ENCODE assay signal across 8 mouse cellular contexts in the genomic region with DNA sequence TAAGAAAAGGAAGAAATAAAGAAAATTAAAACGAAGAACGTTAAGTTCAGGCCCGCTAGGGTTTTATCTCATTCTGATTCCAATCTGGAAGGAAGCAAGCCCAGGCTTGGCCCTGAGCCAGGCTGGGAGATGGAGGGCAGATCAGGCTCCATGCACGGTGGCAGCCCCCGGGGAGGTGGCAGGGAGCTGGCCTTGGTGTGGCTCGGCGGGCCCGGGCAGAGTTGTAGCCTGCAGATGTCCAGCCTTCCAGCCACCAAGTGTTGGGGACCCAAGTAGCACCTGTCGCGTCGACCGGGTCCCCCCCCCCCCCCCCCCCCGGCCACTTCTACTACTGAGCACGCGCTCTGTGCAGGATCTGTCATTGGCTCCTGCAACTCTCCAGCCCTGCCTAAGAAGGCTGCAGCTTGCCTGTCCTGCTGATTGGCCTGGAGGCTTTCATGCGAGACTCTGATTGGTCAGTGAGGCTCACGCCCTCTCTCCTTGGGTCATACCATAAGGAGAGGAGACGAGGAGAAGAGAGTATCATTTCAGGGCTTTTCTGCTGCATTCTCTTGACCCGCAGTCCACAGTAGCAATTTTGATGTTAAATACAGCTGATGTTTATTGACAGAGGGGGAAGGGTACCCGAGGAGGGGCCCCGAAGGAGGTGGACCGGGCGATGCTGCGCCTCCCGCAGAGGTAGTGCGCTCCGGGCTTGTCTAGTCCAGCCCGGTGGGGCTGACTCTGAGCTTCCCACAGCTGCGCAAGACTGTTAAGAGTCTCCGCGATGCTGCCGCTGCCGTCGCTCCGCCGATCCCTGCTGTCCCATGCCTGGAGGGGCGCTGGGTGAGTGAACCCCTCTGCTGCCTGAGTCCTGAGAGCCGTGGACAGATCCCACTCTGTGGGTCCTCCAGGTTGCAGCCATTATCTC. TPM values are rescaled to one million over a fixed set of nuclear protein-coding genes. Genes with fewer than 3 reads are reported as not detected.
A peak's percentile ranks its signal among the peaks of the same experiment; 100 is the strongest.
DNase-seq lines count a peak whose midpoint lies in the region; ATAC-seq and TF ChIP-seq lines count a peak whose summit lies in the region.

A gene (plus strand): TSS at position 494 of the 910 bp plus-strand sequence.

- peak within 1 kb of the TSS; percentile 77 for H3K27ac ChIP-seq in bone marrow, adult 2 months (ENCODE audit: control insufficient read depth, insufficient read depth, low read depth, low read length, poor library complexity)
- peak within 1 kb of the TSS; percentile 91 for H3K27ac ChIP-seq in embryonic facial prominence, embryonic 15.5 days (replicated peaks)
- H3K27ac ChIP-seq in limb, embryonic 14.5 days (replicated peaks; ENCODE audit: low read depth, low read length): peak within 1 kb of the TSS; percentile 22; the same call in 1 of the 2 replicates
- peak within 1 kb of the TSS; percentile 75 for H3K27ac ChIP-seq in midbrain, postnatal 0 days (ENCODE audit: low read depth, low read length)

- TF ChIP-seq CTCF in bone marrow, adult 2 months (IDR thresholded peaks at IDR 0.05; ENCODE audit: control insufficient read depth, insufficient read depth, low read length): no peak
- no peak for TF ChIP-seq CTCF in midbrain, postnatal 0 days (IDR thresholded peaks at IDR 0.05)

- peaks cover 3% of the 10 kb centered on the region; the same call in 1 of the 2 replicates for H3K36me3 ChIP-seq in embryonic facial prominence, embryonic 15.5 days
- peaks cover 4% of the 10 kb centered on the region; the same call in 1 of the 2 replicates for H3K36me3 ChIP-seq in limb, embryonic 14.5 days (ENCODE audit: control insufficient read depth, insufficient read depth, low read length)
- no peaks in the 10 kb centered on the region for H3K36me3 ChIP-seq in midbrain, postnatal 0 days (ENCODE audit: insufficient read depth, low read length)

- peak; percentile 99 for ATAC-seq in embryonic facial prominence, embryonic 15.5 days (ENCODE audit: insufficient number of reproducible peaks, low FRiP score, low TSS enrichment, low read depth)
- peak; percentile 100 for ATAC-seq in limb, embryonic 14.5 days (ENCODE audit: low FRiP score, low read depth)
- peak; percentile 99 for ATAC-seq in midbrain, postnatal 0 days (ENCODE audit: low FRiP score)

- no peaks in the 10 kb centered on the region for H3K27me3 ChIP-seq in embryonic facial prominence, embryonic 15.5 days
- H3K27me3 ChIP-seq in limb, embryonic 14.5 days (ENCODE audit: control insufficient read depth, insufficient read depth, low read length): no peaks in the 10 kb centered on the region
- no peaks in the 10 kb centered on the region for H3K27me3 ChIP-seq in midbrain, postnatal 0 days (ENCODE audit: insufficient read depth, low read length)

- no peaks in the 10 kb centered on the region for H3K9me3 ChIP-seq in embryonic facial prominence, embryonic 15.5 days (replicated peaks)
- no peaks in the 10 kb centered on the region for H3K9me3 ChIP-seq in limb, embryonic 14.5 days (ENCODE audit: control insufficient read depth, low read length)
- no peaks in the 10 kb centered on the region for H3K9me3 ChIP-seq in midbrain, postnatal 0 days (ENCODE audit: low read length)

- no peaks in the 10 kb centered on the region; the same call in 1 of the 2 replicates for H3K4me1 ChIP-seq in bone marrow, adult 2 months (ENCODE audit: control insufficient read depth, insufficient read depth, low read length)
- peaks cover 24% of the 10 kb centered on the region for H3K4me1 ChIP-seq in embryonic facial prominence, embryonic 15.5 days
- H3K4me1 ChIP-seq in limb, embryonic 14.5 days (ENCODE audit: control insufficient read depth, insufficient read depth, low read length): peaks cover 12% of the 10 kb centered on the region
- H3K4me1 ChIP-seq in midbrain, postnatal 0 days (ENCODE audit: insufficient read depth, low read length): peaks cover 7% of the 10 kb centered on the region; the same call in 1 of the 2 replicates

- peak; percentile 99 for DNase-seq in 416B (ENCODE audit: low read depth)
- peak; percentile 93 for DNase-seq in heart, adult 8-10 months (ENCODE audit: low spot score)
- peak; percentile 97 for DNase-seq in kidney, adult 9 months
- DNase-seq in limb, embryonic 14.5 days (ENCODE audit: low spot score): peak; percentile 97
- DNase-seq in midbrain, postnatal 0 days (ENCODE audit: low spot score): peak; percentile 99
- peak; percentile 62 to 70 for DNase-seq in spleen, postnatal 14 days (ENCODE audit: low spot score in 2 of 2)

- TF ChIP-seq POLR2A in bone marrow, adult 2 months (IDR thresholded peaks at IDR 0.05; ENCODE audit: borderline replicate concordance, control insufficient read depth, low read depth, low read length): peak; percentile 97
- TF ChIP-seq POLR2A in limb, embryonic 14.5 days (IDR thresholded peaks at IDR 0.05; ENCODE audit: borderline replicate concordance, extremely low read depth, insufficient read depth, insufficient read length): peak; percentile 48; the same call in 1 of the 2 replicates

- peak within 1 kb of the TSS; percentile 84 for H3K4me2 ChIP-seq in embryonic facial prominence, embryonic 15.5 days (replicated peaks)
- H3K4me2 ChIP-seq in limb, embryonic 14.5 days (replicated peaks; ENCODE audit: low read depth, low read length, severe bottlenecking): peak within 1 kb of the TSS; percentile 74
- peak within 1 kb of the TSS; percentile 89 for H3K4me2 ChIP-seq in midbrain, postnatal 0 days (ENCODE audit: low read depth, low read length, poor library complexity, severe bottlenecking)

- peak within 1 kb of the TSS; percentile 87 for H3K4me3 ChIP-seq in bone marrow, adult 2 months (replicated peaks; ENCODE audit: control insufficient read depth, low read depth, low read length)
- peak within 1 kb of the TSS; percentile 76 for H3K4me3 ChIP-seq in embryonic facial prominence, embryonic 15.5 days (replicated peaks)
- peak within 1 kb of the TSS; percentile 56 for H3K4me3 ChIP-seq in limb, embryonic 14.5 days (replicated peaks; ENCODE audit: low read length)
- H3K4me3 ChIP-seq in midbrain, postnatal 0 days (ENCODE audit: low read depth, low read length): peak within 1 kb of the TSS; percentile 80

- peak within 1 kb of the TSS; percentile 69 for H3K9ac ChIP-seq in embryonic facial prominence, embryonic 15.5 days
- H3K9ac ChIP-seq in limb, embryonic 14.5 days (ENCODE audit: low read depth, low read length, severe bottlenecking): peak within 1 kb of the TSS; percentile 53
- peak within 1 kb of the TSS; percentile 70 for H3K9ac ChIP-seq in midbrain, postnatal 0 days (replicated peaks; ENCODE audit: low read length, poor library complexity, severe bottlenecking)

- under 1% methylated on average over 33 of the region's 38 CpGs for WGBS in bone marrow, adult 2 months
- WGBS in embryonic facial prominence, embryonic 15.5 days: under 1% methylated on average over 34 of the region's 38 CpGs
- 2% methylated on average over 28 of the region's 38 CpGs for WGBS in limb, embryonic 14.5 days
- under 1% methylated on average over 31 of the region's 38 CpGs for WGBS in midbrain, postnatal 0 days

RNA-seq across cellular contexts. Expression of the gene that starts here (rescaled TPM):
- polyA plus RNA-seq in bone marrow, adult 2 months (2011; ENCODE audit: insufficient read depth, insufficient read length, low replicate concordance, missing spikeins): 8.1 and 17.2 TPM in 2 replicates
- 37.1 and 37.7 TPM in 2 replicates for polyA plus RNA-seq in embryonic facial prominence, embryonic 15.5 days (2015; fragmentation: Nextera tagmentation; extraction: Ambion mirVana)
- total RNA-seq in heart, adult 8-10 months (2022): 100 to 1,000 TPM in 2 of 4 experiments, 10 to 100 TPM in 2; 96.8 to 104 (median 101) TPM
- 21.9 and 25.6 TPM in 2 replicates for polyA plus RNA-seq in limb, embryonic 14.5 days (2012; rRNA removed)
- polyA plus RNA-seq in limb, embryonic 14.5 days (2014; fragmentation: Nextera tagmentation; extraction: Ambion mirVana): 21.9 and 23.0 TPM in 2 replicates
- total RNA-seq in midbrain, postnatal 0 days (2014; rRNA removed): 30.0 and 36.8 TPM in 2 replicates
- polyA plus RNA-seq in midbrain, postnatal 0 days (2015; fragmentation: Nextera tagmentation; extraction: Ambion mirVana): 25.2 and 28.1 TPM in 2 replicates

Comparison
In these comparisons a context has a peak if more than half of its experiments do, and no peak if none do; other contexts are left out.
1. Peak in every context shown above with its lines: DNase-seq, ATAC-seq, H3K4me3 ChIP-seq and H3K27ac ChIP-seq.
2. H3K27ac ChIP-seq: peak in every context shown above with its lines; median percentile 91 in embryonic facial prominence, embryonic 15.5 days; 77 in bone marrow, adult 2 months; 75 in midbrain, postnatal 0 days; 22 in limb, embryonic 14.5 days.